Mouse (Mus musculus) CD4-positive, CD25-positive, alpha-beta regulatory T cell, adult 4 months (primary cell): ENCODE results near the gene Tiam1. TPM values are rescaled to one million over a fixed set of nuclear protein-coding genes. Genes with fewer than 3 reads are reported as not detected.

Experiments used
- ATAC-seq: one replicate; pipeline ENCODE4 v1.8.0; 2017
- polyA plus RNA-seq, 2 experiments: library from polyadenylated mRNA; unstranded; fragments of 100-300 nt; shearing (Covaris generic); gene quantifications; one replicate each; pipeline ENCODE4 v1.2.1; 2017

The Tiam1 gene
- polyA plus RNA-seq, 2 experiments from 2014 or later: 53.3 to 54.6 TPM

GRCm38 (mm10) chr16:89831172-89831571 lies 312.4 kb downstream of the Tiam1 start:
- peak; percentile 35 for ATAC-seq

DNA sequence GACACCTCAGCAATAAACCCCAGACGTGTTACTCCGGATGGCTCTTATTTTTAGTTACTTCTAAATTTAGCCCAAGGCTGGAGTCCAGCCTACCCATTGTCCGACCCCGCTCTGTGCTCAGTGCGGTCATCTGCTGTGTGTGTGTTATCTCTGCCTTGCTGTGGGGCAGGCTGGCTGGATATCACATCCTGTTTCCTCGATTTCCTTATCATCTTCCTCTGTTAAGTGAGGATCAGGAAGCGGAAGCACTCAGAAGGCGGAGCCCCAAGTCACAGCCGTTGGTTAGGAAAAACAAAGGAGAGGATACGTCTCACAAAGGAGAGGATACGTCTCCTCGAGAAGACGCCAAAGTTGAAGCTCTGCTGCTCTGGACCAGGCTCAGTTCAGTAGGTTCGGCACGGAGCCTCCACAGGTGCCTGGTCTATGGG lies 313.3 kb downstream of the Tiam1 start:
- no peak for ATAC-seq

GRCm38 (mm10) chr16:89827496-89828125 lies 316.0 kb downstream of the Tiam1 start:
- peak; percentile 7 for ATAC-seq

GRCm38 (mm10) chr16:89825875-89826274 lies 317.7 kb downstream of the Tiam1 start:
- ATAC-seq: peak; percentile 82

GRCm38 (mm10) chr16:89822882-89823281 lies 320.7 kb downstream of the Tiam1 start:
- ATAC-seq: no peak

DNA sequence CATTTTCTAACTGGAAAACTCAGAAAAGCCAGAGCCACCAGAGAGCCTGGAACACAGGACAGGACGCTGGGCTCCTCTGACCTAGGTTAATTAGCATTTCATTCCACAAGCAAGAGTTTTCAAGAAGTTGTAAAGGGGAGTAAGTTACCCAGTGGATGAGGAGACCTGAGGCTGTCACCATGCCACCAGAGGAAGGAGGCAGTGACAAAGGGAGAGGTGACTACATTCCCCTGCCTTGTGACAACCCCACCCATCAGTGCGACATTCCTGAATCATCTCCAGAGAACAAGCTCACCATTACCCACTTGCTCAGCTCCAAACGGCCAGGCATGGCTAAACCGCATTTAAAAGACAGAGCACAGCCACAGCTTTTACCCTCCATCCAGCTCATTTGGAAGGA lies 324.9 kb downstream of the Tiam1 start:
- no peak for ATAC-seq

- ATAC-seq: peak; percentile 9
Measured at GRCm38 (mm10) chr16:89817861-89818630, 325.5 kb downstream of the Tiam1 start.

DNA sequence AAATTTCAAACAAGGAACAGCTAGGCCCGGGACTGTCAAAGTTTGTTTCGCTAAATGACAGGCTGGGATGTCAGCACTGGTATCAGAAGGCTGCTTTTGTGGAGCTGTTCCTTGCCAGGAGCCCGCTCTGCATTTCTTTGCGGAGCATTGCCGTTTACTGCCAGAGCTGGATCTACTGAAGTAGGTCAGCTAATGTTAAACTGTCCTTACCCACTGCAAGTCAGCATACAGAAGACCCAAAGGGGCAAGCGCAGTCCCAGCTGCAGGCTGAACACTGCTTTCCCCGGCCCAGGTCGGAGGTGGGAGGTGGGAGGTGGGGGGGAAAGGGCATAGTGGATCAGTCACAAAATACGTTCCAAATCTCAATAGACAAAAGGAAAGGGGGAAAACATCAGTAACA lies 326.3 kb downstream of the Tiam1 start:
- no peak for ATAC-seq

- ATAC-seq: peak; percentile 68
Measured at GRCm38 (mm10) chr16:89816506-89817172, 326.9 kb downstream of the Tiam1 start.

- no peak for ATAC-seq
Measured at GRCm38 (mm10) chr16:89813536-89813935, 330.0 kb downstream of the Tiam1 start.

GRCm38 (mm10) chr16:89812891-89813290 lies 330.7 kb downstream of the Tiam1 start:
- no peak for ATAC-seq

DNA sequence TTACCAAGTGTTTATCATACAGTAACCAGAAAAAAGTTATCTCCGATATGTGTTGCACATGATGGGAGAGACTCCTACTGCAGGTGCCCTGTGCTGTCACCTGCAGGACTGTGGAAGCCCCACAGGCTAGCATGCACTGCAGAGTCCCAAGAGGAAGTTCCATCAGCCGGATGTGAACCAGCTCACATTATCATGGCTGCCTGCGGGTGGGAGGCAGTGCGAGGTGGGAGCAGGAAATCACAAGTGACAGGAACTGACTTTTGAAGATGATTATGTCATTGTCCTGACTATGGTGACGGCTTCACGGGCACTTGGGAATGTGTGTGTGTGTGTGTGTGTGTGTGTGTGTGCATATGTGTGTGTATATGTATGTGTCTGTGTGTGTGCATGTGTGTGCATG lies 333.2 kb downstream of the Tiam1 start:
- no peak for ATAC-seq

- ATAC-seq: no peak
Measured at GRCm38 (mm10) chr16:89808168-89808567, 335.4 kb downstream of the Tiam1 start.

GRCm38 (mm10) chr16:89805946-89806345 lies 337.6 kb downstream of the Tiam1 start:
- no peak for ATAC-seq

GRCm38 (mm10) chr16:89805210-89805609 lies 338.4 kb downstream of the Tiam1 start:
- no peak for ATAC-seq

- ATAC-seq: no peak
Measured at GRCm38 (mm10) chr16:89801493-89801892, 342.1 kb downstream of the Tiam1 start.

DNA sequence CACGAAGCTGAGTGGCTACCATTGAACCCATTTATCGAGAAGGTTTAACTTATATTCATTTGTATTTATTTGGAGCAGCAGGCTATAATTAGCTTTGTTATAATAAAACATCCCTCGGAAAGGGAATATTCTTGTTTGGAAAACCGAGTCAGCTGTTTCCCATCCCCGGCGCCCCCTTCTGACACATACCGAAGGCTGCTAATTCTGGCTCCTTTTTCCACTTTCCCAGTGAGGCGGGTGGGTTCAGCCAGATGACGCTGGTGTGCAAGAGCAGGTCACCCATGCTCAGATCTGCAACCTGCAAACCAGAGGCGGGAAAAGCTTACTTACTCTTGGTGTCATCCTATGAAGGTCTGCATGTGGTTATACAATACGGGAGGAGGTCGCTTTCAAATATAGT lies 343.8 kb downstream of the Tiam1 start:
- ATAC-seq: no peak

- no peak for ATAC-seq
Measured at GRCm38 (mm10) chr16:89796566-89796965, 347.0 kb downstream of the Tiam1 start.

DNA sequence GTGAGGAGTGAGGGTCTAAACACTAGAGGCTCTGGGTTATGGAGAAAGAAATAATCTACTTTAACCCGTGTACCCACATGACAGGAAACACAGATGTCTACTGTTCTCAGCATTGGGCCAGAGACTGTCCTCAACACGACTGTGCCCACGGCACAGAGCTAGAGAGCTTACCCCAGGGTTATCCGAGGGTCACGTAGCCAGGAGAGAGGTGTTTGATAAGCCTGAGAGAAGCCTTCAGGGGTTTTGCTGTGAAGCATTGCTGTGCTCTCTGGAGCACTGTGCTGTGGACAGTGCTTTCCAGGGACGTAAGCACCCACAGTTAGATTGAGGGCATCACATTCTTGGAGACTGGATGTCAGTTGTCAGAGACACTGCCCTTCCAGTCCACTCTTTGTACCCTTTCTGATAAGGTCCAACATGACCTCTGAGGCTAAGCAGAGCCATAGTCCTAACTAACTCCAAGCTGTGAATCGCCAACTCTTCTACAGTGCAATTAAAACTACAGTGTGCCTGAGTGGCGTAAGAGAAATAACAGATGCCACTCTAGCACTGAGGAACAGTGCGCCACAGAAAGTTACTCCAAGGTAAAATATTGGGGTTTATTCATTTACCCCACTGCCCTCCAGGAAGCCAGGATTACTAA lies 353.7 kb downstream of the Tiam1 start:
- ATAC-seq: no peak

GRCm38 (mm10) chr16:89785795-89786194 lies 357.8 kb downstream of the Tiam1 start:
- ATAC-seq: no peak

DNA sequence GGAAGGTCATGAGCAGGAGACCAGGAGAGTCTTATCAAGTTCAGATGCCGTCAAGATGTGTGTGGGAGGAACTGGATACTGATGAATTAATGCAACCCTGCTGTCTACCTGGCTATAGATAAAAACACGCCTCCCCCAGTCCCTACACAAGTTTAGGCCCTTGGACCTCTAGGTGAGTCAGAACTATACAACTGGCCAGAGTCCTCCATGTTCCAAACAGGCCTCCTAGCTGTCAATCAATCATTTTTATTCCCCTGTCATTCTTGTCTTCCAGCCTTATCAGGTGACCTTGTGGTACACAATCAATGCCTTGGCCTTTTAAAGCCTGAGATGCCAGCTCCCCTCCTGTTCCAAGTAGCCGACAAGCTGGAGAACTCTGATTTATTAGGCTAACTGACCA lies 363.9 kb downstream of the Tiam1 start:
- no peak for ATAC-seq

DNA sequence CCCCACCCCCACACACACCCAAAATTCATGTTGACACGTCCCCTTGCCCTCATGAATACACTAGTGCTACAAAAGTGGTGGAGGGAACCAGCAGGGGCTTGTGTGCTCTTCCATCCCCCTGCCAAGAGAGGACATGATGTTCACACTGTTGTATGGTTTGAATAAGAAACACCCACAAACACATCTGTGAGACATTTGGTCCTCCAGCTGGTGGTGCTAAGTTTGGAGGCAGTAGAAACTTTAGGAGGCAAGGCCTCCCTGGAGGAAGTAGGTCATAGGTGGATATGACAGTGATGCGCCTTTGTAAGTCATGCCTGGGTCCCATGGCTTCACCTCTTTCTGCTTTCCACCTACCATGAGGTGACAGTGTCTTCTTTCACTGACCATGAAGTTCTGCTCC lies 366.1 kb downstream of the Tiam1 start:
- no peak for ATAC-seq

- no peak for ATAC-seq
Measured at GRCm38 (mm10) chr16:89774553-89774913, 369.0 kb downstream of the Tiam1 start.
